Mouse (Mus musculus): ENCODE data around the gene Ip6k1.
"Not testable (repeated sequence)": the region's sequence is repeated elsewhere in the genome, so short reads cannot be mapped to it uniquely, and the experiment has no call there.

Ip6k1 gene

GRCm38 (mm10) chr9:107983421-107983890, 18.8 kb upstream of the Ip6k1 start:
- peak; percentile 100 for DNase-seq

GRCm38 (mm10) chr9:107984052-107984753, 18.1 kb upstream of the Ip6k1 start:
- peak; percentile 95 for DNase-seq

DNA sequence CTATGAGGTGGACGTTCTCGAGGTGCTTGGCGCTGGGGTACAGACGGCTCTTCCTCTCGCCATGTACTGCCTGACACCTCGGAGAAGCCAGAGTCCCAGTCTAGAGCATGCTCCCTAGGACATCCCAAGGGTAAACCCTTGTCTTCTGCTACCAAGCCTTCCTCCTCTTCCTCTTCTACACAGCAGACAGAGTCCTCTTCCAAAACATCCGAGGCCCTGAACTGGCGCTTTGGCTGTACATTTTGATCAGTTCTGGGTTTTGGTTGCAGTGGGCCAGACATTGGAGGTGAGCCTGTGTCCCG, 17.6 kb upstream of the Ip6k1 start:
- DNase-seq = peak; percentile 95

- peak; percentile 99 for DNase-seq
Observed at GRCm38 (mm10) chr9:107985131-107986119, 16.9 kb upstream of the Ip6k1 start, which contains the start of gene Inka1. Inka1 (minus strand) TSS chr9:107985879.

GRCm38 (mm10) chr9:107986376-107986775, 15.9 kb upstream of the Ip6k1 start:
- DNase-seq = peak; percentile 98

DNA sequence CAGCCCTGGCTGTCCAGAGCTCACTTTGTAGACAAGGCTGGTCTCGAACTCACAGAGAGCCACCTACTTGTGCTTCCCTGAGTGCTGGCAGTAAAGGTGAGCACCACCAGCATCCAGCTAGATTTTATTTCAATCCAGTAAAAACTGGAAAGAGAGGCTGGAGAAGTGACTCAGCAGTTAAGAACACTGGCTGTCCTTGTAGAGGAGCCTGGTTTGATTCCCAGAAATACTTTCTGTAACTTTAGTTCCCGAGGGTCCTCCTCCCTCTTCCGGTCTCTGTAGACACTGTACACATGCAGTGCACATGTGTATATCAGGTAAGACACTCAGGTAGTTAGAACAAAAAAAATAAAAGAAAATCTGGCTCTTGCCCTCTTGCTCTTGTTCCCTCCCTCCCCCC, 14.4 kb upstream of the Ip6k1 start:
- DNase-seq = peak; percentile 91

GRCm38 (mm10) chr9:107992197-107992596, 10.1 kb upstream of the Ip6k1 start, which contains the start of gene Cdhr4:
Cdhr4 (plus strand) TSS chr9:107992497.
- DNase-seq = no peak

GRCm38 (mm10) chr9:107993013-107993412, 9.3 kb upstream of the Ip6k1 start:
- DNase-seq = peak; percentile 85

DNA sequence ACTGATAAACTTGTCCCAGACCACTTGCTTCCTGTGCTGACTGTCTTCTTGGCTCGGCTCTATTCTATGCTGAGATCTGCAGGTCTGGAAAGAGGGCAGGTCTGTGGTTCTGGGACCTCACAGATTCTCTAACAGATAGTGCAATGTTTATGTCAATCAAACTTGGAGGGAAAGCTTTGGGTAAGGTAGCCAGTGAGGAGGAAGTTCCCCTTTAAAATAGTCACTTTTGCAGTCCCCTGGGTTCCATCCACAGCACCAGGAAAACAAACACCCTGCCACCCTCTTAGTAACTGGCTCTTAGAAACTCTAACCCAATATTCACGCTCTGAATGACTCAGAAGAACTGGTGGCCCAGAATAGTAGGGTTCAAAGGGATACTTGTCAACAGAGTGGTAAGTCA, 7.8 kb upstream of the Ip6k1 start:
- peak; percentile 87 for DNase-seq

GRCm38 (mm10) chr9:107995513-107995912, 6.8 kb upstream of the Ip6k1 start:
- peak; percentile 86 for DNase-seq

- DNase-seq = no peak
Observed at GRCm38 (mm10) chr9:107996049-107996448, 6.3 kb upstream of the Ip6k1 start, which contains the start of gene Gm20662. Gm20662 (plus strand) TSS chr9:107996349.

GRCm38 (mm10) chr9:108002778-108003530, 653 bp downstream of the Ip6k1 start:
- no peak for DNase-seq

GRCm38 (mm10) chr9:108003531-108003890, 1.2 kb downstream of the Ip6k1 start:
- DNase-seq = peak; percentile 92

GRCm38 (mm10) chr9:108008041-108008440, 5.7 kb downstream of the Ip6k1 start:
- DNase-seq = no peak

GRCm38 (mm10) chr9:108010385-108010784, 8.1 kb downstream of the Ip6k1 start:
- no peak for DNase-seq

- DNase-seq = not testable (repeated sequence)
Observed at GRCm38 (mm10) chr9:108013577-108013976, 11.3 kb downstream of the Ip6k1 start.

DNA sequence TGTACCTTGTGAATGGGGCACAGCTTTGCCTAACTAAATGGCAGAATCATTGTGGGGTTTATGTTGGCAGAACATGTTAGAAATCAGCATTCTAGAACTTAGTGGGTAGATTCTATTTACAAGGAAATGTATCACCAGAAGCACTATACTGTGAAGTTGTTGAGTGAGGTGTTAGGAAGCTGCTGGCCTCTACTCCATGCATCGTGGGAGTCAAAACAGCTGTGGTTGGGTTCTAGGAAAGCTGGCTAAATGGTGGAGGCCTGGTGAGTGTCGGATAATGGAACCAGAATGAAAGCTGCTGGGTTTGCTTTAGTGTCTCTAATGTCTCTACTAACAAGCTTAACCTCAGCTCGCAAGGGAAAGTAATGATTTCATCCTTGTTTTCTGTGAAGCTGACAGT, 14.8 kb downstream of the Ip6k1 start:
- no peak for DNase-seq

GRCm38 (mm10) chr9:108020741-108021140, 18.4 kb downstream of the Ip6k1 start:
- no peak for DNase-seq

GRCm38 (mm10) chr9:108023216-108023615, 20.9 kb downstream of the Ip6k1 start:
- DNase-seq = no peak

- DNase-seq = no peak
Observed at GRCm38 (mm10) chr9:108026584-108026983, 24.3 kb downstream of the Ip6k1 start.

GRCm38 (mm10) chr9:108027867-108028266, 25.6 kb downstream of the Ip6k1 start:
- no peak for DNase-seq

- no peak for DNase-seq
Observed at GRCm38 (mm10) chr9:108032126-108032525, 29.8 kb downstream of the Ip6k1 start.

All from heart, adult 11 months (tissue).